Mouse (Mus musculus): ENCODE measurements around the gene Dgcr2.

DNA sequence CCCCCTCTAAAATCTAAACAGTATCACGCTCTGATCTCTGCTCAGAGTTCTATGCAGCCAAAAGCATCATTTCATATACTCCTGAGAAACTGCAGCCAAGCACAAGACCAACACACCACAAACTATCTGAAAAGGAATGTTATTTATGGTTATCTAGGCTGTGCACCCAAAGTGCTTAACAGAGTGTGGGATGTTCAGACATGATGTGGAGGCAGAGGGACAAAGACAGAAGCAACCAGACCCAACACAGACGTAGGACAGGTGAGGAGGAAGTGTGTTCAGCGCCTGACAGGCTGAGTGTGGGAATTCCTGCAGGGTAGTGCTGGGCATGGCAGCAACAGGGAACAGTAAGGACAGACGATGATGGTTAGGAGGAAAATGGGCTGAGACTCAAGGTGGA, 18.8 kb downstream of the Dgcr2 start:
- TF ChIP-seq CTCF (IDR thresholded peaks at IDR 0.05; ENCODE audit: insufficient read depth, low read length) (no peak), POLR2A (IDR thresholded peaks at IDR 0.05; ENCODE audit: borderline replicate concordance, extremely low read depth, low read depth, low read length) (no peak)
